Mouse (Mus musculus) CD8-positive naive resting alpha-beta T cell, adult 2 months (primary cell): ENCODE measurements around the gene Aph1b.
"Not testable (repeated sequence)": the region's sequence is repeated elsewhere in the genome, so short reads cannot be mapped to it uniquely, and the experiment has no call there.

Source experiments
- DNase-seq, 2 experiments: peaks; one replicate each; pipeline ENCODE4 v3.0.0; 2022; ENCODE audit warnings: low read depth in 2 of 2, low spot score in 2 of 2

Aph1b gene

GRCm38 (mm10) chr9:66795464-66796324 lies at the start of gene Aph1b:
Gene Aph1b (minus strand): TSS chr9:66795490.
- DNase-seq: peak; percentile 72 to 87

GRCm38 (mm10) chr9:66835097-66835480 lies 39.8 kb upstream of the Aph1b start:
- no peak for DNase-seq

DNA sequence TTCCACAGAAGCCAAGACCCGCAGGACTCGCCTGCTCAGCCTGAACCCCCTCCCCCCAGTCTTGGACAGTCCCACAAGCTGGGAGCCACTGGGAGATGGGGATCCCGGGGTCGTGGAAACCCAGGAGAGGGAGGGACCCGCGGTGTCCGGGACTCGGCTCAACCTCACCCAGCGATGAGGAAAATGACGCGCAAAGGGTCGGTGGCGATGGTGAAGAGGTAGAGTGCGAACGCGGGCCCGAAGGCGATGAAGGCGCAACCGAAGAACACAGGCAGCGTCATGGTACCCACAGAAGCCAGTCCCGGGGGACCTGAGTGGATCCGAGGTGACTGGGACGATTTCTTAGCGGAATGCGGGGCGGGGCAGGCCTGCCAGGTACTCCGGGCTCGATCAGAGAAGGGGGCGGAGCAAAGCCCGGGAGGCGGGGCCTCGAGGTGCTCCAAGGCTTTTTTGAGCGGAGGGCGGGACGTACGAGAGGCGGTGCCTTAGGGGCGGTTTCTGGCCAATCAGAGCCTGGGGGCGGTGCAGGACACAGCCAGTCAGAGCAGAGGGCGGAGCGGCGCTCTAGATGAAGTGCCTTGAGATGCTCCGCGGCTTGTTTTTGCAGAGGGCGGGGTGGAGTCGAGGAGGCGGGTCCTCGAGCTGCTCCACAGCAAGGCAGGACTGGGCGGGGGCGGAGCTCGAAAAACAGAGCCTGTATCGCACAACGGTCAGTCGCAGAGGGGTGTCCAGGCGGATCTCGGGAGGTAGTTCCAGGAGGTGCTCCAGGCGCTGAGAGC lies 39.2 kb upstream of the Aph1b start, which contains the start of gene Aph1c:
Gene Aph1c, minus strand, starts transcription at position 409 of the 779 bp plus-strand sequence.
- DNase-seq: peak; percentile 94 to 97

DNA sequence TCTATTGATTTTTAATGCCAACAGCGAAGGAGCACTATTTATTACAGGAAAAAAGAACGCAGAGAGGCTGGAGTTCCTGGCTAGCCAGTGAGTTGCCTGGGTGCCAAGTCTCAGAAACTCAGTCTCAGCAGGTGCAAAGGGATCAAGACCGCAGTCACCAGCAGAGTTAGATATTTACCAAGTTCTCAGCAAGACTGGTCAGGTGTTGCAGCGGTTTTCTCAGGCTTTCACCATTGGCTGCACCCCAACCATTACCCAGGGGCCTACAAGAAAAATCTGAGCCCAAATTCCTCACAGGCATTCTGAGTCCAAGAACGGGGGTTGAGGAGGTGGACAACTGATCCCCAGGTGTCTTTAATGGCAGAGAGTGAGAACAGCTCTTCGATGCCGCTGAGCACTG lies 38.6 kb upstream of the Aph1b start:
- DNase-seq: no peak

DNA sequence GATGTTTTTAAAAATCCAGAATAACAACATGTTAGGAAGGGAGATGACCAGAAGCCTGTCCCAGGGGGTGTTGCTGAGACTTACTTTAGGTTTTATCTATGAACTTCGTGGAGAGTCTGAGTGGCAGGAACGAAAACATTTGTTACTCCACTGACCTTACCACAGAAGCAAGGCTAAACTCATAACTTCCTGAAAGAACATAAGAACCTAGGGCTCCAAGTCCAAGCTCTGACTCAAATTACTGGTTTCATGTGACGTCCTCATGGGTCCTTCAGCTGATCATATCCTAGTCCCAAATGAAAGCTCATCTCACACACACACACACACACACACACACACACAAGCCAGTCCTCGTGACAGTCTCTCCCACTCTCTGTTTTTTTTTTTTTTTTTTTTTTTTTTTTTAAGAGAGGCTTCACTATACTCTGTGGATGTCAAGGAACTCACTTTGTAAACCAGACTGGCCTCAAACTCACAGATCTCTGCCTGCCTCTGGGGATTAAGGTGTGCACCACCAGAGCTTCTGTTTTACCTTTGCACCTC lies 37.1 kb upstream of the Aph1b start:
- DNase-seq: no peak

DNA sequence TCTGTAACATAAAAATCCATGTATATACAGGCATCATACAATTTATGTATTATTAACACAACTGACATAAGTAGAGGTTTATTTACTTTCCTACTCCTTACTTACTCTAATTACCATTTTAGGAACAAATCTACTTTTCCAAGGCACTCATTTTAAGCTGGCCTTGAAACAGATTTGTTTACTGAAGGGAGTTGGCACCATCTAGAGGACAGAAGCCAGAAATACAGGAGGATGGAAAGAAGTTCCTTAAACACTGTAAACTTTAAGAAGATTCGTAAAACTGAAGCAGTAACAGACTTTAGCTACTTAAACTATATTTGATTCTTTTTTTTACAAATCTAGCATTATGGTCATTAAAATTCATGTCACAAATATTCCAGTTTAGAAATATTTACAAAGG lies 30.7 kb upstream of the Aph1b start:
- DNase-seq: peak in 1 of 2 experiments; percentile 14

- DNase-seq: peak in 1 of 2 experiments; percentile 15
Observed at GRCm38 (mm10) chr9:66822255-66822654, 27.0 kb upstream of the Aph1b start.

DNA sequence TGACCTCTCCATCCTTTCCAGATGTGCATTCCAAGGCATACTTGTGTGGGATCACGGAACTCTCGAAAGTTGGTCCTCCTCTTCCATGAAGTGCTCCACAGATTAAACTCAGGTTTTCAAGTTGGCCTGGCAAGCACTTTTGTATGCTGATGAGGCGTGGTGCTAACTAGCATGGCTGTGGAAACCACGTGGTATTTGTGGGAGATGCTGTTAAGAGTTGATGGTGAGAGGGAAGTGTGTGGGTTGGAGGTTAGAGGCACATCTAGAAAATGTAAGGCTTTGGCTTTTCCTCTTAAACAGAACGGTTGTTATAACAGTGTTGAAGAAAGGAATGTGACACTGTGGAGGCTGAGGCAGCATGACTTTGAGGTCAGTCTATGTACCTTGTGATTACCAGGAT lies 25.7 kb upstream of the Aph1b start:
- peak in 1 of 2 experiments; percentile 7 for DNase-seq

- no peak for DNase-seq
Observed at GRCm38 (mm10) chr9:66813392-66813791, 18.1 kb upstream of the Aph1b start.

DNA sequence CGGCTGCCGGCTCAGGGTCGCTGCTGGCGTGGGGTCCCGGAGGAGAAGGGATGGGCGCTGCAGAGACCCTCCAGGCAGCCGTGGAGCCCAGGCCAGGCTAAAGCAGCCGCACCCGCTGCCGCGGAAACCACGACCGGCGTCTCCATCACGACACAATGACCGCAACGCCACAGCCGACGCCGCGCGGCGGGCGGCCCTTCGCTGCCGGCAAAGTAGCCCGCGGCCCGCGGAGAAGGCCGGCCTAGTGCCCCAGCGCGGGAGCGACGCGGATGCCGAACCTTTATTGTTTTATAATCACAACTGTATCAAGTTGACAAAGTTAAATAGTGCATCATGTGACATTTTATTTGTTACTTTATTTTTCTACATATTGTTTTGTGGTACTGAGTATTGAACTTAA lies 10.7 kb upstream of the Aph1b start:
- not testable (repeated sequence) for DNase-seq

DNA sequence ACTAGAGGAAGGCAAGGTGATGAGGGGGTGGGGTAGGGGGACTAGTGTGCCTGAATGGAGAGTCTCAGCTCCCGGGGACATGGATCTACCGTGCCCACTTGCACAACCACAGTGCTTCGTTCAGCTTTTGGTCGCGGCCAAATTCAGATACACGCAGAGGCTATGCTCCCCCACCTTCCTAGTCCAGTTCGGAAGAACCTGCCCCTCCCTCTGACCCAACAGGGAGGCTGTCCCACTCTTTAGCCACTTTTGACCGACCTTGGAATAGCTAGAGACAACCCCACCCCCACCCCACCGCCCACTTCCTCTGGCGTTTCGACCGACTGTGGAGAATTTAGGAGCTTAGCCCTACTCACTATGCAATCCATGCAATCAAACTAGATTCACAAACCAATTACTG lies 6.7 kb upstream of the Aph1b start:
- no peak for DNase-seq

GRCm38 (mm10) chr9:66796739-66797138 lies 1.4 kb upstream of the Aph1b start, which contains the start of gene Gm10647:
Gene Gm10647 (plus strand): TSS chr9:66797039.
- DNase-seq: no peak

DNA sequence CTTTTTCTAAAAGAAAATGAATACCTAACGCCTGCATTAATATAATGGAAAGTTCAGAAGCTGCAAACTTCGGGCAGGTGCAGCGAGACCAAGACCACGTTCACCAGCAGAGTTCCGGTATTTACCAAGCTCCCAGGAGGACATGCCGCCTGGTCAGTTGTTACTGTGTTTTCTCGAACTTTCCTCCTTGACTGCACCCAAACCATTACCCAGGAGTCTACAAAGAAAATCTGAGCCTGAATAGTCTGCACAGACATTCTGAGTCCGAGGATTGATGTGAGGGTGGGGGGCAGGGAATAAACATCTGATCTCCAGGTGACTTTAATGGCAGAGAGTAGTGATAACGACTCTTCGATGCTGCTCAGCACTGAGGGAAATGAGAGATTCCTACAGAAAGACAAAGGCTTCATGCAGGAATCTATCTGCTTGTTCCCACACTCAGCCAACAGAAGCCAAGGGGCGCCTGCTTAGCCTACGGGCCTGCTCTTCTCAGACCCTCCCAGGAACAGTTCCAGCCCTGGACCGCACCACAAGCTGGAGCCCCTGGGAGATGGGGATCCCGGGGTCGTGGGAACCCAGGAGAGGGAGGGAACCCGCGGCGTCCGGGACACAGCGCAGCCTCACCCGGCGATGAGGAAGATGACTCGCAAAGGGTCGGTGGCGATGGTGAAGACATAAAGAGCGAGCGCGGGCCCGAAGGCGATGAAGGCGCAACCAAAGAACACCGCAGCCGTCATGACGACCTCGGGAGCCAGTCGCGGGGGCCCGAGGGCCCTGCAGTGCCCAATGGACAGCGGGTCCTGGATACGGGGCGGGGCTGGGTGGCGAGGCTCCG lies 444 bp downstream of the Aph1b start:
- peak in 1 of 2 experiments; percentile 2 for DNase-seq

DNA sequence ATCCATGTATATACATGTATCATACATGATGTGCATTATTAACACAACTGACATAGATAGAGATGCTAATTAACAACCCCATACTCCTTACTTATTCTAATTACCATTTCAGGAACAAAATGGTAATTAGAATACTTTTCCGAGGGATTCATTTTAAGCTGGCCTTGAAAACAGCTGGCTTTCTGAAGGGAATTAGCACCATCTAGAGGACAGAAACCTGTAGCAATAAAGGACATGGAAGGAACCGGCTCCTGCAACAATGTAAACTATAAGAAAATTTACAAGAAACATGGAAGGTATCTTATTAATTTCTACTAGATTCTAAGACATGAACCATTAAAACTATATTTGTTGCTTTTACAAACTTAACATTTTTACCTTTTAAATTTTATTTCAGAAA lies 7.5 kb downstream of the Aph1b start:
- DNase-seq: no peak

DNA sequence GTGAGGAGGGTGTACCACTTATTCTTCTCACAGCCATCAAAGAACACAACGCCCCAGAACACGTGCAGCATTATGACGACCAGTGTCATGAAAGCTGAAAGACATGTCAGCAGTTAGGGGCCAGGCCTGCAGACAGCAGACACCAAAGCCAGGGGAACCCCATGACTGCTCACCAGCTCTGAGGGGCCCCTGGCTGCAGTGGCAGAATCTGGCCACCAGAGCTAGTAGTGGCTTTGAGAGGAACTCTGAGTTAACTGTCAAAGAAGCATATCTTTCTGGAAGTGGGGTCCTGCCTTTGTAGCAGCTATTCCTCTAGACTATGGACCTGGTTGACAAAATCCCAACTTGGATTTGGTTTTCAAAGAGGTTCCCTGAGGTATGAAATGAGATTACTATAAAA lies 10.7 kb downstream of the Aph1b start:
- peak in 1 of 2 experiments; percentile 30 for DNase-seq

DNA sequence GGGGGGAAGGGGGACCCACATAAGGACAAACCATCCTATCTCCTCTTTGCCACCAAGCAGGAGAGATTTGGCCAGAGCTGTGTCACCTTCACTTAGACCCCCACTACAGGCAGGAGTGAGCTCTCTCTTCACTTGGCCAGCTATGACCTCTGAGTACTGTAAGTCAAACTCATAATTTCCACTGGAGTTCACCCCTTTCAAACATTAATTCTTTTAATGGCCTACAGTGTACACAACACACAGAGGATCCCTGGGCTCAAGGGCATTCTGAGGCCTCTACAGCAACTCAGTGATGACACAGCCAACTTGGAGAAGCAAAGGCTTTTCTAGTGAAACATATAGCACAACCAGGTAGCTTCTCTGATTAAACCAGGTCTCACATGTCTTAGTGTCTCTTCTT lies 24.6 kb downstream of the Aph1b start:
- DNase-seq: no peak

DNA sequence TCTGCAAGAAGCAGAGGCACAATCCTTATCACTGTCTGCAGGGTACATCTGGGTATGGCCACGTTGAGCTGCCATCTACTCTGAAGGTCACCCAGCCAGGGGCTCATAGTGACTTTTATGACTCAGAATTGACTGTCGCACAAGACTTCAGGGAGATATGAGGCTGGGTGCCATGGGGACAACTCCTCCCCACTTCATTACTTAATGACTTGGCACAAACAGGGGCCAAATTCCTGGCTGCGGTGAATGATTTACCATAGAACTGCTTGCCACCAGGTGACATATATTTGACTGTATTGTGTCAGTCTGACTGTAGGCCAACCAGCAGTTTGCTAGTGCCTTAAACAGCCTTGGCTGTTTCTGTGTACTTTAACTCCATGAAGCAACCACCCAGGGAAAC lies 26.0 kb downstream of the Aph1b start:
- DNase-seq: no peak

DNA sequence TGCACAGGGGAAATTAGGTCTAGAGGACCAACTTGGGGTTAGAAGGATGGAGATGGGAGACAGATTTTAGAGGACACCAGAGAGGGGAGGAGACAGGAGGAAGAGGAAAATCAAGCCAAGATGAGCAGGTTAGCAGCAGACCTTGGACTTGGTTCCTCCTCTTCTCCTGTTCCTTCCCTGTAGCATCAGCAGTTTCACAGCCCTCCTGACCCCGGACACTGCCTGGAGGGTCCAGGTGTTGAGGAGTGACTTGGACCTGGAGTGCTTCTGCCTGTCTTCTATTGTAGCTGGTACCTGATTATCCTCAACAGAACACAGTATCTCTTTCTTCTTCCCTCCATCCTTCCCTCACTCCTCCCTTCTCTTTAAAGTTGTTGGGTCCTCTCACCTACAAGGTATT lies 26.6 kb downstream of the Aph1b start:
- no peak for DNase-seq

DNA sequence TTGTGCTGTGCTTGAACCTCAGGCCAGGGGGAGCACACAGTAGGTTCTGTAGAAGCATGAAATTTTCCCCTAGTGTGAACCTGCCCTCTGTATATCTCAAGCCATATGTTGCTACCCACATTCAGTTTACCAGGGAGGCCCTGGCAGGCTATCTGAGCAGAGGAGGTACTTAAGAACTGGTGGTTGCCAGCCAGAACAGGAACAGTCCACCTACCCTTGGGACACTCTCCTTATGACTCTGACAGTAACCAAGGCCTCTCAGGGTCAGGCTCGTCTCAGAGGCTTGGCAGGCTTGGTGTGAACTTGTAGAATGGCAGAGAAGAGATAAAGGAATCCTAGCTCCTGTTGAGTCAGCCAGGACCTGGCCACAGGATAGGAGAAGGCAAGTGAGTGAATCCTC lies 34.3 kb downstream of the Aph1b start:
- no peak for DNase-seq

DNA sequence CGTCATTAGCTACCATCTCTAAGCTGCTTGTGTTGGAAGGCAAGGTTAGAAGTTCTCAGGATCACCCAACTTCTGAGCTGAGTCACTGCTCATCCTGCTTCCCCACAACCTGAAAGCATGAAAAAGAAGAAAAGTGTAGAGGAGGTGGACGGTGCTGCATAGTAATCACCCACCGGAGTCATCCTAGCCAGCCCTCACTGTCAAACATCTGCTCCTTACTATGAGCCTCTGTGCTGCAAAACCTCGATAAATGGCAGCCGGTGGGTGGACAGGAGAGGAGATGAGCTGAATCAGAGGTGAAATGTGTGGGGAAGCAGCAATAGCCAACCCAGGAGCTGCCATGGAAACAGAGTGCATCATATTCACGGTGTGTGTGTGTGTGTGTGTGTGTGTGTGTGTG lies 42.4 kb downstream of the Aph1b start:
- DNase-seq: no peak

DNA sequence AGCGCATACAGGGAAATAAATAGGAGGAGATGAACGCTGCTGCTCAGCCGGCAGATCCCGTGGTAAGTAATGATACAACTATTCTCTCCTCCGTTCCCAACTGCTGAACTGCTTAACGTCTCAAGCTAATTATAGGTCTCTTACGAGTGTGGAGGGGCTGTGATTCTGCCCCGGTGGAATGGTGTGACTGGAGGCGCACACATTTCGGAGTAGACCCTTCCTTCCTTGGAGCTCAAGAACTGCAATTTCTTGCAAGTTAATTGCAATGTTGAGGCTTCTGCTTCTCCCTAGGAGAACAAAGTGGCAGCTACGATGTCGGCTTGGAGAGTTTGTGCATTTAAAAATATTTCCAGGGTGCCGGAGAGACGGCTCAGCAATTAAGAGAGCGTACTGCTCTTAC lies 46.9 kb downstream of the Aph1b start:
- no peak for DNase-seq
